Mouse (Mus musculus) liver, adult 2 months (tissue): ENCODE results near the gene Crebl2.

Experiments used
- CTCF ChIP-seq: fragments of 200-500 bp; IDR thresholded peaks from 2 replicates; pipeline ENCODE4 v1.5.1; 2011; ENCODE audit warnings: low read depth, low read length, control low read depth
- POLR2A ChIP-seq: fragments of 200-500 bp; IDR thresholded peaks from 2 replicates; pipeline ENCODE4 v1.6.1; 2011; ENCODE audit warnings: low read length, control low read depth; ENCODE audit not compliant: insufficient read depth; ENCODE audit errors: extremely low read depth

DNA sequence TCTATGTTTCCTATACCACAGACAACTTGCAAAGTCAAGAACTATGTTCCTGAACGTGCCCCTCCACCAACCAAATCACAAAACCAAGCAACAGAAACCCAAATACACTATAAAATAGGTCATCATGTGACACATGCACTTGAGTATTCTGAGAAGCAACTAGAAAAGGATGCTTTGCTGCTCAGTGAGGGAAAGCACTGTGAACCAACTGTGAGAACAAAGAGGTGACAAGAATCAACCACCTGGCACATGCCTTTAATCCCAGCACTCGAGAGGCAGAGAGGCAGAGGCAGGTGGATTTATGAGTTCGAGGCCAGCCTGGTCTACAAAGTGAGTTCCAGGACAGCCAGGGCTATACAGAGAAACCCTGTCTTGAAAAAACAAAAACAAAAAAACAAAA is 43.5 kb upstream of the Crebl2 start:
- TF ChIP-seq POLR2A (no peak), CTCF (no peak)
